Mouse (Mus musculus) embryonic facial prominence, embryonic 12.5 days (tissue): ENCODE results near the gene Dock6. TPM values are rescaled to one million over a fixed set of nuclear protein-coding genes. Genes with fewer than 3 reads are reported as not detected.

Experiments used
- ATAC-seq: fragments of 200-750 bp; cut with Nextera tagmentation; 2 replicates; pipeline ENCODE4 v1.8.0; 2017; ENCODE audit not compliant: insufficient number of reproducible peaks, insufficient read depth, low FRiP score, low TSS enrichment
- H3K27ac ChIP-seq: fragments of 300-500 bp; sonication (generic); 2 replicates; pipeline ENCODE4 v1.5.1; 2016; ENCODE audit warnings: mild to moderate bottlenecking
- H3K27me3 ChIP-seq: fragments of 300-500 bp; sonication (generic); 2 replicates; pipeline ENCODE4 v1.6.1; 2016; ENCODE audit warnings: mild to moderate bottlenecking, moderate library complexity
- H3K36me3 ChIP-seq: fragments of 300-500 bp; sonication (generic); 2 replicates; pipeline ENCODE4 v1.6.1; 2016; ENCODE audit warnings: mild to moderate bottlenecking
- H3K4me1 ChIP-seq: fragments of 300-500 bp; sonication (generic); 2 replicates; pipeline ENCODE4 v1.6.1; 2016
- H3K4me2 ChIP-seq: fragments of 300-500 bp; sonication (generic); replicated peaks from 2 replicates; pipeline ENCODE4 v1.6.1; 2016; ENCODE audit warnings: mild to moderate bottlenecking, moderate library complexity
- H3K4me3 ChIP-seq: fragments of 300-500 bp; sonication (generic); 2 replicates; pipeline ENCODE4 v1.5.1; 2016; ENCODE audit warnings: mild to moderate bottlenecking
- H3K9ac ChIP-seq: fragments of 300-500 bp; sonication (generic); 2 replicates; pipeline ENCODE4 v1.6.1; 2016; ENCODE audit warnings: mild to moderate bottlenecking, moderate library complexity
- H3K9me3 ChIP-seq: fragments of 300-500 bp; sonication (generic); 2 replicates; pipeline ENCODE4 v1.6.1; 2016; ENCODE audit warnings: mild to moderate bottlenecking, moderate library complexity
- WGBS: fragments of 180-500 bp; shearing (Covaris S2); methylation state at CpG from one replicate; pipeline ENCODE4 v1.1.7; 2016; 5-methylcytosine and 5-hydroxymethylcytosine counted together
- polyA plus RNA-seq: library from polyadenylated mRNA; unstranded; fragments of >200 nt; fragmentation: Nextera tagmentation; extraction: Ambion mirVana; gene quantifications from 2 replicates; pipeline ENCODE4 v1.2.1, GENCODE M21; 2016

Dock6 gene
- polyA plus RNA-seq, 1 experiment from 2014 or later, result 30.8 TPM

DNA sequence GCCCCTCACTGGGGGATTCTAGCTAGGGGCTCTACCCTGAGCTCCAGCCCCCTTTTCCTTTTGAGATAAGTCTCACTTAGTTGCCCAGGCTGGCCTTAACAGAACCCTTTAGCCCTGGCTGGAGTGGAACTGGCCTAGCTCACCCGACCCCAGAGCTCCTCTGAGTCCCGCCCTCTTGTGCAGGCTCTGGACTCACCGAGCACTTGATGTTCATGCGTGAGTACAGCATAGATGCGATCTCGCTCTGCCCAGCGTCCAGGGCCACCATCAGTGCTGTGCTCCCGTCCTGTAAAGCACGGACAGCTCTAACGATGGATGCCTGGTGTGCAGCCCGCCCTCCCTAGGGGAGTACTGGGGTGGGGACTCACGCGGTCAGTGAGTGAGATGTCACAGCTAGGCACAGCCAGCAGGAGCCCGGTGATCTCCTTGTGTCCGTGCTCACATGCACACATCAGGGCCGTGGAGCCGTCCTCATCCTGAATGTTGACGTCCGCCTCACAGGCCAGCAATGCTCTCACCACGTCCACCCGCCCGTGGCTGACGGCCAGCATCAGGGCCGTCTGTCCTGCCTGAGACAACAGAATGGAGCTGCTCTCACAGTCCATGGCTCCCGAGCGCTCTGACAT is 82.8 kb downstream of the Dock6 start:
- 77% methylated on average over 26 of the region's 26 CpGs for WGBS
- H3K9ac ChIP-seq, result 0 out of 2 replicates have a peak overlapping the region, but pooled peaks have one; percentile 2
- peaks cover 52% of the 10 kb centered on the region for H3K36me3 ChIP-seq

DNA sequence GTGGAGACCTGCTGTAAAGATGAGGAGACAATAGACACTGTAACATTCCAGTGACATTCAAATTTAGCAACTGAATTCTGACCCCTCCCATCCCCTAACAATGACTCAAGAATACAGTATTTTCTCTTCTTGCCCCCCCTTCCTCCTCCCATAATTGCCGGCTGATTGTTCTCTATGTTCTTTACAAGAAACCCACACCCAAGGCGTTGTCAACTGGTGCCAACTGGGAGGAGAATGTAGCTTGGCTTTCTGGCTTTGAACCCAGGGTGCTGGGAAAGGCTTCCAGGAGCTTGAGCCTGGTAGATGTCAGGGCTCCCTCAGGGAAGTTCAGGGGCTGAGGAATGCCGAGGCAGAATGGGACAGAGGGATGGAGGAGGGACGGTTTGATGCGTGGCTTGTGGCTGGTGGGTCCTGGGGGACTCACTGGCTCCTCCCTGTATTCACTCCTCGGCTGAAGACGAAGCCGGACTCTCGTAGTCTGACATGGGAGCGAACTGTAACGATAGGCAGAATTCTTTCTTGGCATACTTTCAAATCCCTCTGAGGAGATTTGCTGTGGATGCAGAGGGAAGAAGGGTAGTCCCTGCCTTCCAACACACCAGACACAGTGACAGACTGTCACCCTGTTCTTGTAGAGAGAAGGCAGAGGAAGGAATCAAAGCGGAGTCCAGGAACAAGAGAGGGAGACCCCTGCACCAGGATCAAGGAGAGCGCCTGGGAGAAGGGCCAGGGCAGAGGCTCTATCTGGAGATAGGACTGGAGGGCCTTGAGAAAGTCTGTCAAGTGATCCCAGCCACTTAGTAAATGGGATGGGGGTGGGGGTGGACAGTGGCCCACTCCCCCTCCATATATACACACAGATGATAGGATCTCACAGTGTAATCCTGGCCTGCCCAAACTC is 83.7 kb downstream of the Dock6 start:
- H3K4me2 ChIP-seq, result peak overlapping the region; percentile 31; the same call in 1 of the 2 replicates
- H3K27me3 ChIP-seq, result no peaks in the 10 kb centered on the region
- H3K36me3 ChIP-seq, result peaks cover 42% of the 10 kb centered on the region
- 26% methylated on average over 13 of the region's 13 CpGs for WGBS
- no peak; the same call in 1 of the 2 replicates for ATAC-seq
- peak overlapping the region; percentile 90 for H3K27ac ChIP-seq
- peak overlapping the region; percentile 36; the same call in 1 of the 2 replicates for H3K9ac ChIP-seq
- peaks cover 32% of the 10 kb centered on the region for H3K4me1 ChIP-seq
- H3K9me3 ChIP-seq, result no peaks in the 10 kb centered on the region
- H3K4me3 ChIP-seq, result no peak overlapping the region

More for the DNA sequence above, 82.8 kb downstream of the Dock6 start:
- Histone ChIP-seq H3K4me2 (no peak overlapping the region), H3K4me1 (peaks cover 32% of the 10 kb centered on the region), H3K9me3 (no peaks in the 10 kb centered on the region), H3K27me3 (no peaks in the 10 kb centered on the region), H3K4me3 (no peak overlapping the region), H3K27ac (peak overlapping the region; percentile 90)
- ATAC-seq, result peak; percentile 45; the same call in 1 of the 2 replicates

DNA sequence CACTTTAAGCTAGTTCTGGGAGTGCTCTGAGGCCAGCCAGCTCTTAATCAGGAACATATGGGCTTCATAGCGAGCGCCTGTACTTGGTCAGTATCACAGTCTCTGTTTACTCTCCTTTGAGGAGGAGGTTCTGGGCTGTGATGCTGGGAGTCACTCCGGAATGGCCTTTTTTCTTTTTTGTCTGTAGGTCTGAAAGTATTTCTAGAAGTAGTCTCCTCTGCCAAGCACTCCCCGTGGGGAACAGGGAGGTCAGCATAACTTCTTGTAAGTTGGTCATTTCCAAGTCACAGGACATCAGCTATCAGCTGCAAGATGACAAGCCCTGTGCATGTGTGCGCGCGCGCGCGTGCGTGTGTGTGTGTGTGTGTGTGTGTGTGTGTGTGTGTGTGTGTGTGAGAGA is 84.5 kb downstream of the Dock6 start:
- Histone ChIP-seq H3K9ac (no peak overlapping the region), H3K4me1 (peaks cover 32% of the 10 kb centered on the region), H3K9me3 (no peaks in the 10 kb centered on the region), H3K4me3 (no peak overlapping the region), H3K36me3 (peaks cover 36% of the 10 kb centered on the region), H3K4me2 (peak overlapping the region; percentile 31; the same call in 1 of the 2 replicates), H3K27me3 (no peaks in the 10 kb centered on the region), H3K27ac (peak overlapping the region; percentile 90)
- peak; percentile 73; the same call in 1 of the 2 replicates for ATAC-seq
- 46% methylated on average over 11 of the region's 11 CpGs for WGBS

DNA sequence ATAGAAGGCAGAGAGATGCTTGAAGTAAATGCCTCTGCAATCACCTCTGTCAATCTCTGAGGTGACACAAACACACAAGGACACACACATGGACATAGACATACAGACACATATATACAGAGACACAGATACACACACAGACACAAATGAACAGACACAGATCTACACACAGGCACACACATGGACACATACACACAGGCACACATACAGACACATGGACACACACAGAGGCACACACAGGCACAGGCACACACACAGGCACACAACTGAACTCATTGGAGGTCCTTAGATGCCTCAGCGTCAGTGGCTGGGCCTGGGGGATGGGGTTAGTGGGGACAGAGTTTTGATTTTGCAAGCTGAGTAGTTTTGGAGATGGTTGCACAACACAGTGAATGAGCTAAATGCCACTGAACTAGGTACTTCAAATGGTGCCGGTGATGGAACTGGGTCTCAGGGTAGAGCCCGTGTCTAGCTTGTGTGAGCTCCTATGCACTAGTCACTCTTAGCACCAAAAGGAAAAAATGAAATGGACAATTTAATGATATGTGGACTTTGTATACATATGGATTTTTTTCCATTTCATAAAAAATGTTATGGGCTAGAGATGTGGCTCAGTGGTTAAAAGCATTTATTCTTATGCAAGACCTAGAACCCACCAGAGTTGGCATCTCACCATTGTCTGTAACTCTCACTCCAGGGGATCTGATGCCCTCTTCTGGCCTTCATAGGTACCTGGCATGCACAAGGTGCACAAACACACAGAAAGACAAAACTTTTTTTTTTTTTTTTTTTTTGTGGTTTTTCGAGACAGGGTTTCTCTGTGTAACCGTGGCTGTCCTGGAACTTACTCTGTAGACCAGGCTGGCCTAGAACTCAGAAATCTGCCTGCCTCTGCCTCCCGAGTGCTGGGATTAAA is 88.1 kb downstream of the Dock6 start:
- 94% methylated on average over 6 of the region's 6 CpGs for WGBS
- Histone ChIP-seq H3K9ac (no peak overlapping the region), H3K4me2 (no peak overlapping the region), H3K27me3 (no peaks in the 10 kb centered on the region), H3K9me3 (no peaks in the 10 kb centered on the region), H3K4me1 (peaks cover 28% of the 10 kb centered on the region), H3K4me3 (no peak overlapping the region), H3K36me3 (peaks cover 7% of the 10 kb centered on the region; the same call in 1 of the 2 replicates), H3K27ac (no peak overlapping the region)
- ATAC-seq, result no peak

DNA sequence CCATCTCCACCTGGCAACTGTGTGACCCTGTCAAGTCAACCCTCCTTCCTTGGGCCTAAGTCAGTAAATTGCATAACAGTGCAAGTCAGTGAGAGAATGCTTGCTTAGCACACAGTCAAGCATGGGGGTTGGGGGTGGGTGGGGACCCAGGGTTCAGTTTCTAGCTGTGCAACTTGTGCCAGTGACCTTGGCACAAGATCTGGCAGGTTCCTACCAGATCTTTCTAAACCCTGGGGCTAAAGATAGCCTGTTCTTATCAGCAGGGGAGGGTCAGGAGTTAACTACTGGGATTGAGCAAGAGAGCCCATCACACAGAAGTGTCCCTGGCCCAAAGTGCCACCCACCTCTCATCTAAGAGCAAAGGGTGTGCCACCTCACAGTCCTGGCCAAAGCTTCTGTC is 90.3 kb downstream of the Dock6 start:
- ATAC-seq, result no peak
- no peaks in the 10 kb centered on the region for H3K9me3 ChIP-seq

DNA sequence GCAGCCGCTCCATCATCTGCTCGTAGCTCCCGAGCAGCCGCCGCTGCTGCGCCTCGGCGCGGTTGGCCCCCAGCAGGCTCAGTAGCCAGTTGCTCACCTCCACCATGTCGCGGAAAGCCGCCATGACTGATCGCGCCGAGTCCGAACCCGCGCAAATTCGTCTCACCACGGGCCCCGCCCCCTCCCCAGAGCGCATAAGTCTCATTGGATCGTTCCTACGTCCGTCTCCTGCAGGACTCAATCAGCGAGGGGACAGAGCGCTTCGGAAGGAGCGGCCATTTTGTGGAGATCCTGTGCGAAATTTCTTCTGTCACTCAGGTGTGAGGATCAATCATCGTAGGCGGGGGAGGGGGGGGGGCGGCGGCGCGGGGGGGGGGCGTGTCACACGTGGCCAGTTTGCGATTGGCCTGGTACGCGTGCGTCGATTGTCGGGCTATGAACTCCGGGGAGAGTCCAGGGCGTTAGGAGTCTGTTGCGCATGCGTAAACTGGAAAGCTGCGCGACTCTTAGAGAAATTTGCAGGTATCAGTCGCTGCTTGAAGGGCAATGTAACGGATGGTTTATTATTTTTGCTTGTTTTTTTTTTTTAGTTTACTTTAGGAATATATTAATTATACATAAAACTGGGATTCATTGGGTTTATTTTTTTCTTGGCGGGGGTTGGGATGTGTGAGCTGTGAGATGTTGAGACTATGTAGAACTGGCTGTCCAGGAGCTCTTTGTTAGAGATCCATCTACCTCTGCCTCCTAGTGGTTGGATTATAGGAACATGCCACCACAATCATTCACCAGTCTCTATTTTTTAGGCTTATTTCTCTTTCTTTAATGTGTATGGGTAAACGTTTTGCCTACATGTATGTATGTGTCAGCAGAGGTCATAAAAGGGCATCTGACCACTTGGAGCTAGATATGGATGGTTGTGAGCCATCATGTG is 92.0 kb downstream of the Dock6 start, which contains the start of gene Spc24:
Gene Spc24, minus strand, starts transcription at position 149 of the 934 bp plus-strand sequence.
- Histone ChIP-seq H3K4me3 (peak within 1 kb of the TSS; percentile 80), H3K27me3 (no peaks in the 10 kb centered on the region), H3K4me1 (peaks cover 11% of the 10 kb centered on the region), H3K9me3 (no peaks in the 10 kb centered on the region), H3K27ac (peak within 1 kb of the TSS; percentile 75), H3K4me2 (peak within 1 kb of the TSS; percentile 59), H3K9ac (peak within 1 kb of the TSS; percentile 79), H3K36me3 (peaks cover 21% of the 10 kb centered on the region)
- under 1% methylated on average over 53 of the region's 54 CpGs for WGBS
- ATAC-seq, result peak; percentile 93

More for the DNA sequence above, 90.3 kb downstream of the Dock6 start:
- Histone ChIP-seq H3K9ac (no peak overlapping the region), H3K36me3 (peaks cover 6% of the 10 kb centered on the region), H3K27ac (no peak overlapping the region), H3K4me1 (peaks cover 18% of the 10 kb centered on the region), H3K4me2 (no peak overlapping the region), H3K27me3 (no peaks in the 10 kb centered on the region), H3K4me3 (no peak overlapping the region)

DNA sequence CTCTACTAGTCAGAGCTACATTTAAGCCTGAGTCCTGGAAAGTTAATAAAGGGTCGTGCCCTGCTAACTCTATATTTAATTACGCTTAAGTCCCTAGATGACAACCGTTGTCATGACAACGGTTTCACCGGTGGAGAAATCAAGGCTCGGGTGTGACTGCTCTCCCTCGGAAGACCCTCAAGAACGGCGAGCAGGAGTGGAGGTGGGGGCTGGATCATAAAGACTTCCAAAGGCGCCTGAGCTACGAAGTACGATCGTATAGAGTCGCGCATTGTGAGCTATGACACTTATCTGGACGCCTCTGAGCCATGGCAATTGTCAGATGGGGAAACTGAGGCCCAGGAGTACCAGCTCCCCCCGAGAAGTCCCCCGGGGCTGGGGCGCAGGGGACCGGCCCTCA is 92.7 kb downstream of the Dock6 start:
- Histone ChIP-seq H3K9me3 (no peaks in the 10 kb centered on the region), H3K27me3 (no peaks in the 10 kb centered on the region), H3K36me3 (peaks cover 25% of the 10 kb centered on the region), H3K4me2 (peak overlapping the region; percentile 59), H3K9ac (peak overlapping the region; percentile 79), H3K4me1 (peaks cover 11% of the 10 kb centered on the region), H3K4me3 (peak overlapping the region; percentile 80), H3K27ac (peak overlapping the region; percentile 75)
- WGBS, result under 1% methylated on average over 20 of the region's 20 CpGs
- no peak for ATAC-seq

DNA sequence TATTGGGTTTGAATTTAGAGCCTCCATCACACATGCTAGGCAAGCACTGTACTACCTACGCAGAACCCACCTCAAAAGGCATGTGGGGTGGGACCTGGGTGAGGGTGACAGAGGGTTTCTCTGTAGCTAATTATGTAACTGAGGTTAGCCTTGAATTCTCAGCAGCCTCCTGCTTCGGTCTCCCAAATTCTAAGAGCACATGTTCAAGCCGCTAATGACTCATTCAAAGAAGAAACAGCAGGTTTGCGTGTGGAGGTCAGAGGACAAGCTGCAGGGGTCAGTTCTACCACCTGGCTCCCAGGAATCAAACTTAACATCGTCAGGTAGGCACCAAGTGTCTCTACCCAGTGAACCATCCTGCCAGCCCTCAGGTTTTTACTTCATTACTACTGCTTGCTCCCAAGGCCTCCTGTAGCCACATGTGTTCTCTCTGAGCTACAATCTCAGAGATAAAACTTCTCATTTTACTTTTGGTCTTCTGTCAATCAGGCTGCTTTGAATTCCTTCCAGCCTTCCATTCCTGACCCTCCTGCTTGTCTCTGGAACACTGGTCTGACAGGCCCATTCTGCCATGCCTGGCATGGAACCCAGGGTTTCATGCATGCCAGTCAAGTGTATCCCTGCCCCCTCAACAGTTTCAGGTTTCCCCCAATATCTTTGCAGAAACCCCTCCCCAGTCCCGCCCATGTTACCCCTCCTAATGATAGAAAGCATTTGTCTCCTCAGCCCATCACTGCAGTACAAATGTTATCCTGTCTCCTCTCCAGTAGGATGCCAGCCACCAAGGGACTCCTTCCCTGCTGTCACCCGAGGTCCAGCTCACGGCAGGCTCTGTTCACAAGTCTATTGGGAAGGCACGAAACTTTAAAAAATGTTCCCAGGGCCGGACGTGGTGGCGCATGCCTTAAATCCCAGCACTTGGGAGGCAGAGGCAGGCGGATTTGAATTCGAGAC is 93.6 kb downstream of the Dock6 start:
- H3K36me3 ChIP-seq, result peaks cover 30% of the 10 kb centered on the region
- H3K27me3 ChIP-seq, result no peaks in the 10 kb centered on the region
- peak overlapping the region; percentile 79 for H3K9ac ChIP-seq
- ATAC-seq, result no peak
- no peaks in the 10 kb centered on the region for H3K9me3 ChIP-seq
- H3K4me2 ChIP-seq, result peak overlapping the region; percentile 59
- H3K4me1 ChIP-seq, result peaks cover 11% of the 10 kb centered on the region
- H3K4me3 ChIP-seq, result peak overlapping the region; percentile 80
- WGBS, result 53% methylated on average over 14 of the region's 14 CpGs
- H3K27ac ChIP-seq, result no peak overlapping the region

DNA sequence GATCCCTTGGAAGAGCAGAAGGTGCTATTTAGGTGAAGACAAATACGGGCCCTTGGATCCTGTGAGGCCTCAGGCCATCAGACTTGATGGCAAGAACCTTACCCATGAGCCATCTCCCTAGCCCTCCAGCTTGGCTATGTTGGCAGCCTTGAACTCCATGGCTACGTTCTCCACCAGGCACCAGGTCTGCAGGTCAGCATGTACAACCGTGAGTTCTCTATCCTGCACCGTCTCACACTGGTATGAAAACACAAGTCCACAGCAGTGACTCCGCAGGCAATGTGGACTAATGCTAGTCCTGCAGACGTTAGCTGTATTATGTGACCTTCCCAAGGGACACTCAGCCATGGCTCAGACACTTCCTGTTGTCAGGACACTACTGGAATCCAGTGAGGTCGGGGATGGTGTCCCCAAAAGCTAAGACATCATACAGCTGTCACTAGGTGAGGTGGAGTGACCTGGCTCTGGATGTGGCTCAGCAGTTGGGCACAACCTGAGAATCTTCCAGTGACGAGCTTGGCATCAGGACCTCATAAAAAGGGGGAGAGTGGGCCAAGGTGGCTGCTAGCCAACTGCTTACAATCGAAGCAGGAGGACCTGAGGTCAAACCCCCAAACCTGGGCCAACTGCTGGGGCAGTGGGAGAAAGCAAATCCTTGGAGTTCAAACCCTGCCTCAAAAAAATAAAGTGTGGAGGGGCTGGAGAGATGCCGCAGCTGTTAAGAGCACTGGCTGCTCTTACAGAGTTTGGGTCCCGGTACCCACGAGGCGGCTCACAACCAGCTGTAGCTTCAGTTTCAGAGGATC is 97.7 kb downstream of the Dock6 start:
- H3K27ac ChIP-seq, result no peak overlapping the region
- H3K27me3 ChIP-seq, result no peaks in the 10 kb centered on the region
- peaks cover 17% of the 10 kb centered on the region for H3K4me1 ChIP-seq
- no peaks in the 10 kb centered on the region for H3K9me3 ChIP-seq
- peaks cover 43% of the 10 kb centered on the region for H3K36me3 ChIP-seq
- no peak overlapping the region for H3K4me2 ChIP-seq
- 72% methylated on average over 13 of the region's 13 CpGs for WGBS
- no peak overlapping the region for H3K9ac ChIP-seq
- no peak overlapping the region for H3K4me3 ChIP-seq
- no peak for ATAC-seq
